Mouse (Mus musculus) stomach, embryonic 14.5 days (tissue): ENCODE measurements around the gene Pbld1. TPM values are rescaled to one million over a fixed set of nuclear protein-coding genes. Genes with fewer than 3 reads are reported as not detected.

ENCODE experiments used
- ATAC-seq: fragments of 200-750 bp; cut with Nextera tagmentation; 2 replicates; pipeline ENCODE4 v1.8.0; 2017; ENCODE audit warnings: low read depth, moderate TSS enrichment; ENCODE audit not compliant: insufficient number of reproducible peaks, insufficient read depth, low FRiP score
- H3K27ac ChIP-seq: fragments of 300-500 bp; sonication (generic); 2 replicates; pipeline ENCODE4 v1.5.1; 2014; ENCODE audit warnings: mild to moderate bottlenecking, low read length, moderate library complexity, mixed read lengths
- H3K27me3 ChIP-seq: fragments of 300-500 bp; sonication (generic); 2 replicates; pipeline ENCODE4 v1.6.1; 2014; ENCODE audit warnings: low read length, control low read depth, mixed read lengths; ENCODE audit not compliant: control insufficient read depth, insufficient read depth
- H3K36me3 ChIP-seq: fragments of 300-500 bp; sonication (generic); 2 replicates; pipeline ENCODE4 v1.6.1; 2014; ENCODE audit warnings: mild to moderate bottlenecking, control low read depth, low read length, moderate library complexity, mixed read lengths; ENCODE audit not compliant: control insufficient read depth, insufficient read depth
- H3K4me1 ChIP-seq: fragments of 300-500 bp; sonication (generic); 2 replicates; pipeline ENCODE4 v1.6.1; 2014; ENCODE audit warnings: low read length, control low read depth, mixed read lengths; ENCODE audit not compliant: control insufficient read depth, insufficient read depth
- H3K4me2 ChIP-seq: fragments of 300-500 bp; sonication (generic); replicated peaks from 2 replicates; pipeline ENCODE4 v1.6.1; 2014; ENCODE audit warnings: low read depth, low read length, control low read depth
- H3K4me3 ChIP-seq: fragments of 300-500 bp; sonication (generic); 2 replicates; pipeline ENCODE4 v1.5.1; 2014; ENCODE audit warnings: low read depth, low read length, control low read depth
- H3K9ac ChIP-seq: fragments of 300-500 bp; sonication (generic); replicated peaks from 2 replicates; pipeline ENCODE4 v1.6.1; 2014; ENCODE audit warnings: low read depth, mild to moderate bottlenecking, control low read depth, low read length, moderate library complexity, mixed read lengths
- H3K9me3 ChIP-seq: fragments of 300-500 bp; sonication (generic); 2 replicates; pipeline ENCODE4 v1.6.1; 2016; ENCODE audit warnings: low read depth, low read length, control low read depth; ENCODE audit not compliant: control insufficient read depth
- WGBS: fragments of 180-500 bp; shearing (Covaris S2); extraction: QIAGEN DNeasy Blood & Tissue Kit; methylation state at CpG from one replicate; pipeline ENCODE4 v1.1.7; 2014; 5-methylcytosine and 5-hydroxymethylcytosine counted together
- polyA plus RNA-seq: library from polyadenylated mRNA; unstranded; fragments of >200 nt; fragmentation: Nextera tagmentation; extraction: Ambion mirVana; gene quantifications from 2 replicates; pipeline ENCODE4 v1.2.1, GENCODE M21; 2014

The Pbld1 gene
- polyA plus RNA-seq, 1 experiment from 2014 or later, result 1.5 TPM

DNA sequence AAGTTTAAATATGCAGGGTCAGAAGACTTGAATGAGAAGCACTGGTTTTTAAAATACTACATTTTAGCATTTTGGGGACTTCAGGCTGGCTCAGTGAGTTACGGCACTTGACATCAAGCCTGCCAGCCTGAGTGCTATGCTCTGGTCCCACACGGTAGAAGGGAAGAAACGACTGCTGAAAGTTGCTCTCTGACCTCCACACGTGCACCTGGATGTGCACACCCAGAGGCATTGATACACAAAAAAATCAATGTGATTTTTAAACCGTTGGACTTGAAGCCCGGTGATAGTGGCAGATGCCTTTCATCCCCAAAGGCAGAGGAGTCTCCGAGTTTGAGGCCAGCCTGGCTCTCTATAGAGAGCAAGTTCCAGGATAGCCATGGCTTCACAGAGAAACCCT lies 32.0 kb downstream of the Pbld1 start:
- no peaks in the 10 kb centered on the region for H3K36me3 ChIP-seq
- ATAC-seq, result no peak
- no peak overlapping the region for H3K4me3 ChIP-seq
- H3K9ac ChIP-seq, result no peak overlapping the region
- no peak overlapping the region for H3K4me2 ChIP-seq
- no peak overlapping the region for H3K27ac ChIP-seq
- no peaks in the 10 kb centered on the region for H3K27me3 ChIP-seq
- H3K4me1 ChIP-seq, result no peaks in the 10 kb centered on the region
- 55% methylated on average over 7 of the region's 7 CpGs for WGBS
- no peaks in the 10 kb centered on the region for H3K9me3 ChIP-seq

DNA sequence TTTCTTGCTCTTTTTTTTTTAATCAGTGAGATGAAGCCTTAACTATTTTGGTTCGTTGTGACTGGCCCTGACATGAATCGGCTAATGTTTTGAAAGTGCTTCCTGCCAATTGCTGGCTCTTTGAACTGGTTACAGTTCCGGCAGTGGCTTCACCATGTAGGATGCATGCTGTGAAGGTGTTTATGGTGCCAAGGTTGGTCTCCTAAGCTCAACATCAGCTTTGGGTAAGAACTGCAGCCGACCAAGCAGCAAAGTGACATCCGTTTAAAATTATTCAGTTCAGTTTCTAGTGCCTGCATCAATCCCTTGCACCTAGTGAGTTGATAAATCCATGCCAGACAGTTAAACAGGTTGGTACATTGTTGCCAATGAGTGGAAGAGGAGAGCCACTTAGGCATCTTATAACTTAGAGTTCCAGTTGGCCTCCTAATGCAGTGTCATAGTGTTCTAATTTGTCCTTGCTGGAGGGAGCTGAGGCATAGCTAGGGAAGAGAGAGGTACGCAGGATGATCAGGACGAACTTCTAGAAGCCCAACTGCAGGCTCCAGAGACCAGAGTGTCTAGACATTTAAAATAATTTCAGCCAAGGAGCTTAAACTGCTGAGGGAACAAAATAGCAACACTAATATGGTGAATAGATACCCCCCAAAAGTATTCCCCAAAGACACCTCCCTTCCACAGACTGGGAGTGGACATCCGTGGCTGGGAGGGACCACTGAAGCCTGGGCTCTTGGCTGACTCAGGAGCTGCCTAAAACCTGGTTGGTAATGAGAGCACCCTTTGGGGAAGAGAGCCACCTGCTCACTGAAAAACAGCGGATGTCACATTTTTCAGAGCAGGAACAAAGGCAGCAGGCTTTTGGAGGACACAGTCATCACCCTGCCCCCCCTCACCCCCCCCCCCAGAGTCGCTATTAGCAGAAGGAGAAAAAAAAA lies 32.9 kb downstream of the Pbld1 start:
- Histone ChIP-seq H3K36me3 (no peaks in the 10 kb centered on the region), H3K9ac (no peak overlapping the region), H3K4me1 (no peaks in the 10 kb centered on the region), H3K27me3 (no peaks in the 10 kb centered on the region), H3K27ac (no peak overlapping the region), H3K4me2 (no peak overlapping the region), H3K4me3 (no peak overlapping the region), H3K9me3 (no peaks in the 10 kb centered on the region)
- 70% methylated on average over 10 of the region's 10 CpGs for WGBS
- no peak for ATAC-seq

DNA sequence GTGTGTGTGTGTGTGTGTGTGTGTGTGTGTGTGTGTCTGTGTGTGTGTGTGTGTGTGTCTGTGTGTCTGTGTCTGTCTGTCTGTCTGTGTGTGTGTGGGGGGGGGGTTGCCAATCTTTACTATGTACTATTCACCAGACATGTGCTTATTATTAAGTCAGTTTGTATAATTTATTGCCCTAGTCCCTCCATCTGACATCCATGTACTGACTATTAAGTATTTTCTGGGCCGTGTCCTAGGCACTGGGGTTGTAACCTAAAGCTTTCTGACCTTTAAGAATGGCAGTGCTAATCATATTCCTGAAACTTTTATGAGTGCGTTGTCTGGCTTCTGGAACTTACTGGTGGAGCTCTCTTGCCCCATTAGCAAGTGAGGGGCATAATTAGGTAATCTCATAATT lies 36.8 kb downstream of the Pbld1 start:
- 59% methylated on average over 2 of the region's 2 CpGs for WGBS
- Histone ChIP-seq H3K9me3 (no peaks in the 10 kb centered on the region), H3K9ac (no peak overlapping the region), H3K27ac (no peak overlapping the region), H3K27me3 (no peaks in the 10 kb centered on the region), H3K4me1 (no peaks in the 10 kb centered on the region), H3K36me3 (no peaks in the 10 kb centered on the region), H3K4me2 (no peak overlapping the region), H3K4me3 (no peak overlapping the region)
- ATAC-seq, result no peak

DNA sequence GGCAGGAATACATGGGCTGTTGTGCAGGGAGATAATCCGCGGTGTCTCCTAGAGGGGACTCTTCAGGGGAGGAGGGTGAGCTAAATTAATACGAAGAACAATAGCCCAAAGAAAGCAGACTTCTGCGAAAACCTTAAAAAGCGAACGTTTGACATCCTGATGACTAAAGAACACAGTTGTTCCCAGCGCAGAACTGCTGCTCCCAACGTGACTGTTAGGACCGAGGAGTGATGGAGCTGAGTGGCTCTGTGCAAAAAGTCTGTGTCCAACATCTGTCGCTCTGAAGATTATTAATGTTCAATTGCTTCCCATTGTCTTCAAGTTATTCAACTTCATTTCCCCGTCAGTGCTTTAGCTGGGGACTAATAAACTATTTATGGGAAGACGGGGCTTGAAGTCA lies 38.2 kb downstream of the Pbld1 start:
- H3K9ac ChIP-seq, result no peak overlapping the region
- H3K27me3 ChIP-seq, result no peaks in the 10 kb centered on the region
- WGBS, result 58% methylated on average over 12 of the region's 12 CpGs
- no peaks in the 10 kb centered on the region for H3K4me1 ChIP-seq
- H3K4me3 ChIP-seq, result no peak overlapping the region
- no peak for ATAC-seq
- no peaks in the 10 kb centered on the region for H3K36me3 ChIP-seq
- no peaks in the 10 kb centered on the region for H3K9me3 ChIP-seq
- no peak overlapping the region for H3K27ac ChIP-seq
- no peak overlapping the region for H3K4me2 ChIP-seq

DNA sequence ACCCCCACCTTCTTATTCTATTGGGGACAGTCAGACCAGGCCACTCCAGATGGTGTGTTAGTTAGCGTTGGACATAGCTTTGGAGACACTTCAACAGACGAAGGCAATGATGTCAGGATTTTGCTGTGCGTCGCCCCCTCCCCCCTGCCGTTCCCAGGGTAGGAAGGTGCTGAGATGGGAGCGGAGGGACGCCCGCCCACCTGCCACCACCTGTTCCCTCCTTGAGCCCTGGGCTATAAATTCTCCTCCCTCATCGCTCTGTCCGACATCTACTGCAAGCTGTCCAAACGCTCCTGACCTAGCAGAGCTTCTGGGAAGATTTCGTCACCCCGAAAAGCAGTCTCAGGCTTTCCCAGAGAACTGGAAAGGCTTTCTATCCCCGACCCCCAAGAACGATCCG lies 39.6 kb downstream of the Pbld1 start, which contains the start of gene Atoh7:
Gene Atoh7 (plus strand): TSS at position 131 of the 400 bp plus-strand sequence.
- H3K4me3 ChIP-seq, result peak within 1 kb of the TSS; percentile 38
- ATAC-seq, result no peak
- WGBS, result 7% methylated on average over 16 of the region's 16 CpGs
- no peak within 1 kb of the TSS for H3K27ac ChIP-seq
- H3K27me3 ChIP-seq, result no peaks in the 10 kb centered on the region
- H3K4me1 ChIP-seq, result no peaks in the 10 kb centered on the region
- H3K9ac ChIP-seq, result peak within 1 kb of the TSS; percentile 33
- H3K36me3 ChIP-seq, result no peaks in the 10 kb centered on the region
- H3K9me3 ChIP-seq, result no peaks in the 10 kb centered on the region
- H3K4me2 ChIP-seq, result peak within 1 kb of the TSS; percentile 83

DNA sequence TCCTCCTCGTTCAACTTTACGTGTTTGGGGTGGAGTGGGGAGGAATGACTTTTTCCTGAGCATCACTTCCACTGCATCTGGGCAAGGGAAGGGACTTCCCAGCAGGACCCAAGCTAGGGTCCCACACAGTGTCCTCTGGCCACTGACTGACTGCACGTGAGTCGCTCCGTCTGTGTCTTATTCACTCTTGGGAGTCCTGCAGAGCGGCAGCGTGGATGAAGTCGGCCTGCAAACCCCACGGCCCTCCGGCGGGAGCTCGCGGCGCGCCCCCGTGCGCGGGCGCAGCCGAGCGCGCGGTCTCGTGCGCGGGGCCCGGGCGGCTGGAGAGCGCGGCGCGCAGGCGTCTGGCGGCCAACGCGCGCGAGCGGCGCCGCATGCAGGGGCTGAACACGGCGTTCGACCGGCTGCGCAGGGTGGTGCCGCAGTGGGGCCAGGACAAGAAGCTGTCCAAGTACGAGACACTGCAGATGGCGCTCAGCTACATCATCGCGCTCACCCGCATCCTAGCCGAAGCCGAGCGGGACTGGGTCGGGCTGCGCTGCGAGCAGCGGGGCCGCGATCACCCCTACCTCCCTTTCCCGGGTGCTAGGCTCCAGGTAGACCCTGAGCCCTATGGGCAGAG lies 40.1 kb downstream of the Pbld1 start:
- peak overlapping the region; percentile 38 for H3K4me3 ChIP-seq
- peak; percentile 86 for ATAC-seq

DNA sequence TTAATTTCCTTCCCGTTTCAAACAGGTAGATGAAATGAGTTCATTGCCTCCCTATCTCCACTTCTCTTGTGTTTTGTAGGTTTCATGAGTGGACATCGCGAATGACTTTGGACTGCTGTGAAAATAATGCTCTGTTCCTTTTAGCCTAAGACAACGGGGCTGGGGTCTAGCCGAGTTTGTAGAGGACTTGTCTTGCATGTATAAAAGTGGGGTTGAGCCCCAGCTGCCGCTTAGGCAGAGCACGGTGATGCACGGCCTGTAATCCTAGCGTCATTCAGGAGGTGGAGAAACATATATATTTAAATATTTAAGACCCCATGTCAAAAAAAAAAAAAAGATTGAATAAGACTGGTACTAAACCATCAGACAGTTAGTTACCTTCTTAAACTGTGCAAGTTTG lies 40.7 kb downstream of the Pbld1 start:
- H3K27me3 ChIP-seq, result no peaks in the 10 kb centered on the region
- H3K9ac ChIP-seq, result peak overlapping the region; percentile 33

More for the DNA sequence above, 40.1 kb downstream of the Pbld1 start:
- no peaks in the 10 kb centered on the region for H3K4me1 ChIP-seq
- WGBS, result under 1% methylated on average over 62 of the region's 62 CpGs
- H3K27ac ChIP-seq, result no peak overlapping the region
- no peaks in the 10 kb centered on the region for H3K9me3 ChIP-seq
- peak overlapping the region; percentile 33 for H3K9ac ChIP-seq
- H3K27me3 ChIP-seq, result no peaks in the 10 kb centered on the region
- peak overlapping the region; percentile 83 for H3K4me2 ChIP-seq
- no peaks in the 10 kb centered on the region for H3K36me3 ChIP-seq

DNA sequence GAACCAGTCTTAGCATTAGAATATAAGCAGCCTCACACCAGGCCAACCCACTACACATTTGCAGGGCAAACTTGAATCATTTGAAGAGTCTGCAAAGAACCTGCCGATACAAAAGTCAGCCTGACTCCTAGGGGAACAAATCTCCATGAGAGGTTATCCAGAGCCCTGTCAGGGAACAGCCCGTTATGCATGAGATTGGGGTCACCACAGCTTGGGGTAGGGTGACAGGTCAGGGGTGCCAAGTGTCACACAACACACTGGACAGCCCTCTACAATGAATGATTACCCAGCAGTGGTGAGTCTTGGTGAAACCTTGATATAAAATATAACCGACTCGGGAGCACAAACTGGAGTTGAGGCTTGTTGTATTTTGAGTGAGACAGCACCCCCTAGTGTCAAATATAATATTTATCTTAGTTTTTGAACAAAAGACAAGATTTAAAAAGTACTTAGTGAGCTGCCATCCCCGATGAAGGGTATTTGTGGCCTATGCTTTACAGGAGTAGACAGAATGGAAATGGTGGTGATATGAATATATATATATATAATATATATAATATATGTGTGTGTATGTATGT lies 53.2 kb downstream of the Pbld1 start:
- no peak overlapping the region for H3K4me3 ChIP-seq
- 57% methylated on average over 5 of the region's 5 CpGs for WGBS

More for the DNA sequence above, 40.7 kb downstream of the Pbld1 start:
- peak overlapping the region; percentile 83 for H3K4me2 ChIP-seq
- H3K27ac ChIP-seq, result no peak overlapping the region
- peak overlapping the region; percentile 38 for H3K4me3 ChIP-seq
- no peaks in the 10 kb centered on the region for H3K36me3 ChIP-seq
- no peak for ATAC-seq
- no peaks in the 10 kb centered on the region for H3K4me1 ChIP-seq
- no peaks in the 10 kb centered on the region for H3K9me3 ChIP-seq
- WGBS, result 16% methylated on average over 9 of the region's 9 CpGs

More for the DNA sequence above, 53.2 kb downstream of the Pbld1 start:
- ATAC-seq, result no peak
- no peak overlapping the region for H3K9ac ChIP-seq
- H3K9me3 ChIP-seq, result no peaks in the 10 kb centered on the region
- no peaks in the 10 kb centered on the region for H3K36me3 ChIP-seq
- no peak overlapping the region for H3K4me2 ChIP-seq
- no peak overlapping the region for H3K27ac ChIP-seq
- H3K27me3 ChIP-seq, result no peaks in the 10 kb centered on the region
- no peaks in the 10 kb centered on the region for H3K4me1 ChIP-seq
